Mouse (Mus musculus): ENCODE data around the gene Akap1. TPM values are rescaled to one million over a fixed set of nuclear protein-coding genes. Genes with fewer than 3 reads are reported as not detected.

Gene Akap1
- polyA plus RNA-seq, 2 experiments: 5.8 to 9.1 TPM

DNA sequence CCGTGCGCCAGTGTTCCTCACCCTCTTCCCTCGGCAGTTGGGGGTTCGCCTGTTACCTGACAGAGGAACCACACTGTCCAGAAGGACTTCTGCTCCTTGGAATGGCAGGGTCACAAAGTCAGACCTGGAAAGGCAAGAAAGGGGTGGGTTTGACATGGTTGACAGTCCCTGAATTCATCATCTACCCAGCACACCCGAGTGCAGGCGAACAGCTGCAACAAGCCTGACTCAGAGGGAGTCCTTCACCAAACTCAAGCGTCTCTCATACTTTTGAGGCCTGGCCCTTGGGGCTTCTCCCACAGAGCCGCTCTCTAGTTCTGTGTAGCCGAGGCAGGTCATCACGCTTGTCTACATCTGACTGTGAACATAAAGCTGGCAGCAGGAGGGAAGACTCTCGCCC is 29.8 kb downstream of the Akap1 start:
- Histone ChIP-seq H3K4me3 (ENCODE audit: insufficient read depth in 1 of 2, low read depth in 2 of 2, low read length in 2 of 2) (no peak overlapping the region), H3K4me1 (replicated peaks; ENCODE audit: control insufficient read depth in 2 of 2, insufficient read depth in 2 of 2, low read length in 1 of 2) (no peaks in the 10 kb centered on the region), H3K9me3 (ENCODE audit: control insufficient read depth, low read length) (no peaks in the 10 kb centered on the region), H3K36me3 (replicated peaks; ENCODE audit: control insufficient read depth, insufficient read depth, low read depth) (peaks cover 5% of the 10 kb centered on the region), H3K9ac (replicated peaks) (no peak overlapping the region), H3K27ac (no peak overlapping the region), H3K4me2 (ENCODE audit: low read depth) (no peak overlapping the region), H3K27me3 (ENCODE audit: control insufficient read depth, insufficient read depth, low read length) (no peaks in the 10 kb centered on the region)
- WGBS (ENCODE audit: insufficient replicate concordance): 83% methylated on average over 11 of the region's 11 CpGs
- DNase-seq (ENCODE audit: low read depth in 3 of 3, low spot score in 3 of 3) (no peak), ATAC-seq (ENCODE audit: insufficient read depth) (no peak)
- no peak for TF ChIP-seq EP300 (IDR thresholded peaks at IDR 0.05; ENCODE audit: low read depth)
- TF ChIP-seq CTCF (IDR thresholded peaks at IDR 0.05; ENCODE audit: low read depth): no peak

DNA sequence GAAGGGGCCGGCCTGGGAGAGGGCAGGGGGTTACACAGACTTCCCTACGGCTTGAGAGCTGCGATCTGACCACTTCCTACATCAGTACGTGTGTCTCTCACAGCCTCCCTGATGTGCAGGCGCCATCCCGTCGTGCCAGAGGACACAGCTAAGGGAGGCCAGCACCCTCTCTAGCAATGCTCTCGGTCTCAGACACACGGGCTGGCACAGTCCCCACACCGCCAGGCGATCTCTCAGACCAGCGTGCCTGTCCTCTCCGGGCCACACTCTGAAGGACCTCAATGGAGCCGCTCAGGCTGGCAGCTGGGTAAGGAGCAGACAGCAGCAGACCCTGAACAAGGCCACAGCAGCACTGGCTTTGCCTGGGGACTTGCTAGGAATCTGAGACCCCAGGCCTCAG is 30.3 kb downstream of the Akap1 start:
- Histone ChIP-seq H3K4me2 (ENCODE audit: low read depth) (no peak overlapping the region), H3K9ac (replicated peaks) (no peak overlapping the region), H3K27me3 (ENCODE audit: control insufficient read depth, insufficient read depth, low read length) (no peaks in the 10 kb centered on the region), H3K9me3 (ENCODE audit: control insufficient read depth, low read length) (no peaks in the 10 kb centered on the region), H3K4me3 (ENCODE audit: insufficient read depth in 1 of 2, low read depth in 2 of 2, low read length in 2 of 2) (no peak overlapping the region), H3K4me1 (replicated peaks; ENCODE audit: control insufficient read depth in 2 of 2, insufficient read depth in 2 of 2, low read length in 1 of 2) (no peaks in the 10 kb centered on the region), H3K36me3 (replicated peaks; ENCODE audit: control insufficient read depth, insufficient read depth, low read depth) (peaks cover 5% of the 10 kb centered on the region), H3K27ac (no peak overlapping the region)
- ATAC-seq (ENCODE audit: insufficient read depth): no peak
- WGBS (ENCODE audit: insufficient replicate concordance): 81% methylated on average over 14 of the region's 14 CpGs
- DNase-seq (ENCODE audit: low read depth in 3 of 3, low spot score in 3 of 3): no peak
- TF ChIP-seq EP300 (IDR thresholded peaks at IDR 0.05; ENCODE audit: low read depth) (no peak), CTCF (IDR thresholded peaks at IDR 0.05; ENCODE audit: low read depth) (no peak)

DNA sequence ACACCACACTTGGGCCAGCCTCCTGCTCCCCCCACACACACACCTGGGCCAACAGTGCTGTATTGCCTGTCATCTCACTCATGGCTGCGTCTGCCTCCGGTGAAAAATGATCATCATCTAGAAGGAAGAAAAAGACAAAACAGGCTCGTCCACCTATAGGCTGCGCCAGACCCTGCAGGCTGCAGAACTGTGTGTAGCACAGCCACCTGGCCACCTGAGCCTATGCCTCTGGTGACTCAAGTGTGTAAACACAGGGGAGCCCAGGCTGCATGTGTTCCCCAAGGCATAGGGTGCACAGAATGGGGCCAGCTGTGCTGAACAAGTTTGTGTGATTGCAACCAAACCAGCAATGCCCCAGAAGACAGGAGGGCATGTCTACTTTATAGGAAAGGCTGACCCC is 31.3 kb downstream of the Akap1 start:
- Histone ChIP-seq H3K27me3 (ENCODE audit: control insufficient read depth, insufficient read depth, low read length) (no peaks in the 10 kb centered on the region), H3K9me3 (ENCODE audit: control insufficient read depth, low read length) (no peaks in the 10 kb centered on the region), H3K4me3 (ENCODE audit: insufficient read depth in 1 of 2, low read depth in 2 of 2, low read length in 2 of 2) (no peak overlapping the region), H3K27ac (no peak overlapping the region), H3K36me3 (replicated peaks; ENCODE audit: control insufficient read depth, insufficient read depth, low read depth) (peaks cover 5% of the 10 kb centered on the region), H3K4me1 (replicated peaks; ENCODE audit: control insufficient read depth in 2 of 2, insufficient read depth in 2 of 2, low read length in 1 of 2) (no peaks in the 10 kb centered on the region), H3K4me2 (ENCODE audit: low read depth) (no peak overlapping the region), H3K9ac (replicated peaks) (no peak overlapping the region)
- 85% methylated on average over 4 of the region's 4 CpGs for WGBS (ENCODE audit: insufficient replicate concordance)
- ATAC-seq (ENCODE audit: insufficient read depth) (no peak), DNase-seq (ENCODE audit: low read depth in 3 of 3, low spot score in 3 of 3) (no peak)
- TF ChIP-seq CTCF (IDR thresholded peaks at IDR 0.05; ENCODE audit: low read depth): no peak
- no peak for TF ChIP-seq EP300 (IDR thresholded peaks at IDR 0.05; ENCODE audit: low read depth)

DNA sequence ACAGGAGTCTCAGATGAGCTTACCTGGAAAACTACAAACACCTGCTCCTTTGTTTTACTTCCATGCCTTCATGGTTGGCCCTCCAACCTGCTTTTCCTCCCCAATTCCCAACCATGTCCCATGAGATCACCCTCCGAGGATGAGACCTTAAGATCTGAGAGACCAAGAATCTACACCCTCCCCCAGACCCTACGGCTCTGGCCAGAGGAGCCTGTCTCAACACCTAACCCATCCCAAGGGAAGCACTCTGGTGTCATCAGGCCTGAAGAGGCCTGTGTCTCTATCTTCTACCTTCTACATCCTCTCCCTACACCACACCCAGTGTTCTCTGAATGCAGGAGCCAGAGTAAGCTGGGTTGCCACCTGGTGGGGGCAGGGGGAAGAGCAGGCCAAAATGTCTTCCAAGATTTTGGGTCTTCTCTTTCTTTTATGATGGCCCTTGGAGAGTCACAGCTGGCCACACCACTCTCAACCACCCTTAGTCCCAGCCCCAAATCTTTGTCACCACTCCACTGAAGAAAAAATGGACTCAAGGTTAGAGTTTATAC is 34.1 kb downstream of the Akap1 start:
- Histone ChIP-seq H3K27ac (no peak overlapping the region), H3K36me3 (replicated peaks; ENCODE audit: control insufficient read depth, insufficient read depth, low read depth) (no peaks in the 10 kb centered on the region; the same call in 1 of the 2 replicates), H3K9me3 (ENCODE audit: control insufficient read depth, low read length) (no peaks in the 10 kb centered on the region), H3K27me3 (ENCODE audit: control insufficient read depth, insufficient read depth, low read length) (no peaks in the 10 kb centered on the region), H3K4me3 (ENCODE audit: insufficient read depth in 1 of 2, low read depth in 2 of 2, low read length in 2 of 2) (no peak overlapping the region), H3K4me2 (ENCODE audit: low read depth) (no peak overlapping the region), H3K4me1 (replicated peaks; ENCODE audit: control insufficient read depth in 2 of 2, insufficient read depth in 2 of 2, low read length in 1 of 2) (no peaks in the 10 kb centered on the region), H3K9ac (replicated peaks) (no peak overlapping the region)
- no peak for ATAC-seq (ENCODE audit: insufficient read depth)
- DNase-seq (ENCODE audit: low read depth in 3 of 3, low spot score in 3 of 3): no peak
- no peak for TF ChIP-seq EP300 (IDR thresholded peaks at IDR 0.05; ENCODE audit: low read depth)
- TF ChIP-seq CTCF (IDR thresholded peaks at IDR 0.05; ENCODE audit: low read depth): peak; percentile 74
- 71% methylated on average over 2 of the region's 2 CpGs for WGBS (ENCODE audit: insufficient replicate concordance)

DNA sequence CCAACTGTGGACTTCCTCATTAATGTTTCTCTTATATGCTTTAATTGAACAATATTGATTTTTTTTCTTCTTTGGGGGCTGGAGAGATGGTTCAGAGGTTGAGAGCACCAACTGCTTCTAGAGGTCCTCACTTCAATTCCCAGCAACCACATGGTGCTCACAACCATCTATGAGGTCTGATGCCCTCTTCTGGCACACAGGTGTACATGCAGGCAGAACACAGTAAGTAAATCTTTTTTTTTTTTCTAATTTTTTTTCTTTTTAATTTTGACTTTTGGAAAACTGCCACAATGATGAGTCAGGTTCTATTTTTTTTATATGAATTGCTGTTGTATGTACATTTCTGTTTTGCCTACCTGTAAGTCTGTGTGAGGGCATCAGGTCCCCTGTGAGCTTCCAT is 35.9 kb downstream of the Akap1 start:
- no peaks in the 10 kb centered on the region for H3K4me1 ChIP-seq (replicated peaks; ENCODE audit: control insufficient read depth in 2 of 2, insufficient read depth in 2 of 2, low read length in 1 of 2)
- TF ChIP-seq CTCF (IDR thresholded peaks at IDR 0.05; ENCODE audit: low read depth) (peak; percentile 40), EP300 (IDR thresholded peaks at IDR 0.05; ENCODE audit: low read depth) (no peak)
- H3K9ac ChIP-seq (replicated peaks): no peak overlapping the region
- H3K4me2 ChIP-seq (ENCODE audit: low read depth): no peak overlapping the region
- no peak overlapping the region for H3K4me3 ChIP-seq (ENCODE audit: insufficient read depth in 1 of 2, low read depth in 2 of 2, low read length in 2 of 2)
- H3K27me3 ChIP-seq (ENCODE audit: control insufficient read depth, insufficient read depth, low read length): no peaks in the 10 kb centered on the region
- no peak for ATAC-seq (ENCODE audit: insufficient read depth)
- H3K9me3 ChIP-seq (ENCODE audit: control insufficient read depth, low read length): no peaks in the 10 kb centered on the region
- no peaks in the 10 kb centered on the region; the same call in 1 of the 2 replicates for H3K36me3 ChIP-seq (replicated peaks; ENCODE audit: control insufficient read depth, insufficient read depth, low read depth)
- H3K27ac ChIP-seq: no peak overlapping the region
- DNase-seq (ENCODE audit: low read depth in 3 of 3, low spot score in 3 of 3): no peak

All from liver, embryonic 14.5 days (tissue).